In genomic region chr2:107035980-107036379, GRCm38 (mm10) we compare ENCODE assay signal across 23 mouse cellular contexts. TPM values are rescaled to one million over a fixed set of nuclear protein-coding genes. Genes with fewer than 3 reads are reported as not detected.
"Had no signal": no experiment of that assay in that cellular context is flagged by ENCODE, and none has a peak within 500 bp of the region (broad histone marks: within the 10 kb centered on the region; RNA-seq: fewer than 3 reads in every experiment).

No protein-coding gene starts in this region.

- H3K27ac ChIP-seq: liver, embryonic 13.5 days; liver, embryonic 15.5 days; lung, embryonic 15.5 days; macrophage; neural tube, embryonic 13.5 days; neural tube, embryonic 15.5 days had no signal

- H3K9me3 ChIP-seq: liver, embryonic 13.5 days; liver, embryonic 15.5 days; lung, embryonic 15.5 days; megakaryocyte, embryonic 14.5 days; neural tube, embryonic 13.5 days; neural tube, embryonic 15.5 days had no signal

- H3K27me3 ChIP-seq: liver, embryonic 13.5 days; liver, embryonic 15.5 days; lung, embryonic 15.5 days; megakaryocyte, embryonic 14.5 days; neural tube, embryonic 13.5 days; neural tube, embryonic 15.5 days had no signal

- H3K4me3 ChIP-seq: liver, embryonic 13.5 days; liver, embryonic 15.5 days; lung, embryonic 15.5 days; megakaryocyte, embryonic 14.5 days; myocyte; neural tube, embryonic 13.5 days; neural tube, embryonic 15.5 days had no signal

- H3K9ac ChIP-seq: liver, embryonic 13.5 days; liver, embryonic 15.5 days; liver, postnatal 0 days; lung, embryonic 15.5 days; neural tube, embryonic 13.5 days; neural tube, embryonic 15.5 days had no signal

- DNase-seq: liver, embryonic 13.5 days; liver, postnatal 0 days; lung, adult 2 months; lung, postnatal 14 days; lung, postnatal 36 days; midbrain, embryonic 14.5 days; right cerebral cortex, postnatal 14 days; thymus, adult 2 months; thymus, postnatal 25 days; thymus, postnatal 4 days had no signal

- H3K4me2 ChIP-seq: liver, embryonic 13.5 days; liver, embryonic 15.5 days; lung, embryonic 15.5 days; neural tube, embryonic 13.5 days; neural tube, embryonic 15.5 days had no signal

- ATAC-seq: liver, postnatal 0 days; lung, postnatal 0 days; midbrain, embryonic 16.5 days had no signal

- H3K4me1 ChIP-seq: liver, embryonic 13.5 days; liver, embryonic 15.5 days; lung, embryonic 15.5 days; megakaryocyte, embryonic 14.5 days; neural tube, embryonic 13.5 days; neural tube, embryonic 15.5 days had no signal

- H3K36me3 ChIP-seq: liver, embryonic 13.5 days; liver, embryonic 15.5 days; lung, embryonic 15.5 days; neural tube, embryonic 13.5 days; neural tube, embryonic 15.5 days had no signal

RNA-seq across cellular contexts. Expression of gene Fshb, which starts 23.5 kb away (rescaled TPM):
- total RNA-seq: megakaryocyte progenitor cell, adult 5-6 weeks had no signal
- polyA plus RNA-seq: liver, embryonic 13.5 days; liver, embryonic 15.5 days; liver, postnatal 0 days; lung, adult 2 months; lung, embryonic 15.5 days; lung, postnatal 0 days; macrophage; midbrain, embryonic 14.5 days; midbrain, embryonic 16.5 days; myocyte; neural tube, embryonic 11.5 days; neural tube, embryonic 13.5 days; neural tube, embryonic 15.5 days; stomach, embryonic 14.5 days; stomach, embryonic 16.5 days; thymus, adult 2 months had no signal
